Mouse (Mus musculus) embryonic facial prominence, embryonic 11.5 days (tissue): Measurements from ENCODE around the gene Tbx1. TPM values are rescaled to one million over a fixed set of nuclear protein-coding genes. Genes with fewer than 3 reads are reported as not detected.

ENCODE experiments used
- ATAC-seq: fragments of 200-750 bp; cut with Nextera tagmentation; replicated peaks from 2 replicates; pipeline ENCODE4 v1.8.0; 2017; ENCODE audit warnings: low read depth; ENCODE audit not compliant: insufficient number of reproducible peaks, low FRiP score, low TSS enrichment
- DNase-seq: peaks from one replicate; pipeline ENCODE4 v3.0.0-alpha.2; 2015; ENCODE audit warnings: low spot score
- H3K27ac ChIP-seq: fragments of 300-500 bp; sonication (generic); replicated peaks from 2 replicates; pipeline ENCODE4 v1.5.1; 2014; ENCODE audit warnings: mild to moderate bottlenecking, low read depth, low read length, control low read depth
- H3K27me3 ChIP-seq: fragments of 300-500 bp; sonication (generic); 2 replicates; pipeline ENCODE4 v1.6.1; 2014; ENCODE audit warnings: mild to moderate bottlenecking, low read length, moderate library complexity, mixed read lengths; ENCODE audit not compliant: control insufficient read depth, insufficient read depth
- H3K36me3 ChIP-seq: fragments of 300-500 bp; sonication (generic); replicated peaks from 2 replicates; pipeline ENCODE4 v1.6.1; 2014; ENCODE audit warnings: low read depth, mild to moderate bottlenecking, low read length, moderate library complexity, mixed read lengths; ENCODE audit not compliant: control insufficient read depth, insufficient read depth
- H3K4me1 ChIP-seq: fragments of 300-500 bp; sonication (generic); 2 replicates; pipeline ENCODE4 v1.6.1; 2014; ENCODE audit warnings: low read length, mixed read lengths; ENCODE audit not compliant: control insufficient read depth, insufficient read depth
- H3K4me2 ChIP-seq: fragments of 300-500 bp; sonication (generic); 2 replicates; pipeline ENCODE4 v1.6.1; 2014; ENCODE audit warnings: low read depth, mild to moderate bottlenecking, control low read depth, low read length, moderate library complexity
- H3K4me3 ChIP-seq: fragments of 300-500 bp; sonication (generic); 2 replicates; pipeline ENCODE4 v1.5.1; 2014; ENCODE audit warnings: low read depth, low read length, control low read depth
- H3K9ac ChIP-seq: fragments of 300-500 bp; sonication (generic); replicated peaks from 2 replicates; pipeline ENCODE4 v1.6.1; 2014; ENCODE audit warnings: mild to moderate bottlenecking, control low read depth, low read length
- H3K9me3 ChIP-seq: fragments of 300-500 bp; sonication (generic); replicated peaks from 2 replicates; pipeline ENCODE4 v1.6.1; 2016; ENCODE audit warnings: mild to moderate bottlenecking, low read length, inconsistent platforms, mixed read lengths; ENCODE audit not compliant: control insufficient read depth
- WGBS: fragments of 180-500 bp; shearing (Covaris S2); extraction: QIAGEN DNeasy Blood & Tissue Kit; methylation state at CpG from one replicate; pipeline ENCODE4 v1.1.7; 2014; 5-methylcytosine and 5-hydroxymethylcytosine counted together
- polyA plus RNA-seq: library from polyadenylated mRNA; unstranded; fragments of >200 nt; fragmentation: Nextera tagmentation; extraction: Ambion mirVana; gene quantifications from 2 replicates; pipeline ENCODE4 v1.2.1, GENCODE M21; 2014

Tbx1 gene
- polyA plus RNA-seq, 1 experiment from 2014 or later: 6.3 TPM

DNA sequence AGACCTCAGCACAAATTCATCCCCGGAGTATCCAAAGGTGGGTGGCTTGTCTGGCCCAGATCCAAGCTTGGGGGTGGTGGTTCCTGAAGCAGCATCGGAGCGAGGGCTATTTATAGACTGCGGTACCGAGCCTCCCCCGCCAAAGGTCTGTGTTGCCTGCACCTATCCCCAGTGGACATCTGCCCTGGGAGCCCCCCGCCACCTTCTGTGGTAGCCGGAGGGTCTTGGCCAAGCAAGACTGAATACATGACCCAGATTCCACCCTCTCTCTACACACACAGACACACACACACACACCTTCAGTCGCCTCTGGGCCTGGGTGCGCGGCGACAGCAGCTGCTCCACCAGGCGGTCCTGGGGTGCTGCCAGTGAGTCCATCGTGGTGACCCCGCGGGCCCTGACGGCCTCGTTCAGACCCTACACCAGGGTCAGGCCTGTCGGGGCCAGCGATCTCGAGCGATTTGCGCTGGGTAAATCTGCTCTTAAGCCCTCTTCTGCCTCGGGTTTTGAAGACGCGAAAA, 35.4 kb upstream of the Tbx1 start:
- H3K27ac ChIP-seq: no peak overlapping the region

DNA sequence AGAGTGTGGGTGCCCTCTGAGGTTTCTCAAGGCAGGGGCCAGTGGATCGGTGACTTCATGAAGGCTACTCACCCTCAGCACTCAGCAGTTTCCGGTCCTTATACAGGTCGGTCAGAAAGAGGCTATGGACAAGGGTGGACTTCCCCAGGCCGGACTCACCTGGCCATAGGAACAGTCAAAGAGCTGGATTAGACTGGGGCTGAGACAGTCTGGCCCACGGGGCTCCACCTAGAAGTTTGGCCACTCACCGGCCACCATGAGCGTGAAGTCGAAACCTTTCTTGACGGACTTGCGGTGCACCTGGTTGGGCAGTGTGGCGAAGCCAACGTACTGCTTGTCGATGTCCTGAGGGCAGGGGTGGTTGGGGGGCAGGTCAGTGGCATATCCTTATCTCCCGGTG, 34.6 kb upstream of the Tbx1 start:
- Histone ChIP-seq H3K4me1 (peaks cover 15% of the 10 kb centered on the region), H3K9me3 (no peaks in the 10 kb centered on the region), H3K36me3 (peaks cover 4% of the 10 kb centered on the region), H3K4me2 (no peak overlapping the region), H3K9ac (no peak overlapping the region), H3K27ac (no peak overlapping the region), H3K4me3 (no peak overlapping the region), H3K27me3 (peaks cover 62% of the 10 kb centered on the region)
- no peak for ATAC-seq
- WGBS: 36% methylated on average over 14 of the region's 14 CpGs
- no peak for DNase-seq

More for the DNA sequence above, 35.4 kb upstream of the Tbx1 start:
- DNase-seq (no peak), ATAC-seq (no peak)
- Histone ChIP-seq H3K4me2 (peak overlapping the region; percentile 89), H3K9me3 (no peaks in the 10 kb centered on the region), H3K4me3 (peak overlapping the region; percentile 47), H3K36me3 (peaks cover 4% of the 10 kb centered on the region), H3K9ac (peak overlapping the region; percentile 54), H3K4me1 (peaks cover 12% of the 10 kb centered on the region), H3K27me3 (peaks cover 54% of the 10 kb centered on the region)
- WGBS: 8% methylated on average over 26 of the region's 26 CpGs

DNA sequence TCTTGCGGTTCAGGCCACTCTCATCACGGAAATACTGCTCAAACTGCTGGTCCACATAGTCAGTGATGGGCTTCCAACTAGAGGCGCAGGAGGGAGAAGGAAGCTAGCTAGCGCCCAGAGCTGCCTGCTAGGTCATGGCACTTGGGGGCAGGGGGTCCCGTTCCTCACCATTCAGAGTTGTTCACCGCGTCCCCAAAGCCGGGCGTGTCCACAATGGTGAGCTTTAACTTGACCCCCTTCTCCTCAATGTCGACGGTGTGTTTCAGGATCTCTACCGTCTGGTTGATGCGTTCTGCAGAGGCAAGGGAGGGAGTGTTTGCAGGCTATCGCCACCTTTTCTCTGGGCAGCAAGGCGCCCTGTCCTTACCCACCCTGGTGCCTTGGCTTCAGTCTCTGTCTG, 34.2 kb upstream of the Tbx1 start:
- peaks cover 15% of the 10 kb centered on the region for H3K4me1 ChIP-seq
- DNase-seq (no peak), ATAC-seq (no peak)
- H3K27ac ChIP-seq: no peak overlapping the region
- peaks cover 4% of the 10 kb centered on the region for H3K36me3 ChIP-seq
- H3K9ac ChIP-seq: no peak overlapping the region
- no peak overlapping the region for H3K4me2 ChIP-seq
- no peak overlapping the region for H3K4me3 ChIP-seq
- no peaks in the 10 kb centered on the region for H3K9me3 ChIP-seq
- H3K27me3 ChIP-seq: peaks cover 66% of the 10 kb centered on the region
- WGBS: 27% methylated on average over 15 of the region's 15 CpGs

DNA sequence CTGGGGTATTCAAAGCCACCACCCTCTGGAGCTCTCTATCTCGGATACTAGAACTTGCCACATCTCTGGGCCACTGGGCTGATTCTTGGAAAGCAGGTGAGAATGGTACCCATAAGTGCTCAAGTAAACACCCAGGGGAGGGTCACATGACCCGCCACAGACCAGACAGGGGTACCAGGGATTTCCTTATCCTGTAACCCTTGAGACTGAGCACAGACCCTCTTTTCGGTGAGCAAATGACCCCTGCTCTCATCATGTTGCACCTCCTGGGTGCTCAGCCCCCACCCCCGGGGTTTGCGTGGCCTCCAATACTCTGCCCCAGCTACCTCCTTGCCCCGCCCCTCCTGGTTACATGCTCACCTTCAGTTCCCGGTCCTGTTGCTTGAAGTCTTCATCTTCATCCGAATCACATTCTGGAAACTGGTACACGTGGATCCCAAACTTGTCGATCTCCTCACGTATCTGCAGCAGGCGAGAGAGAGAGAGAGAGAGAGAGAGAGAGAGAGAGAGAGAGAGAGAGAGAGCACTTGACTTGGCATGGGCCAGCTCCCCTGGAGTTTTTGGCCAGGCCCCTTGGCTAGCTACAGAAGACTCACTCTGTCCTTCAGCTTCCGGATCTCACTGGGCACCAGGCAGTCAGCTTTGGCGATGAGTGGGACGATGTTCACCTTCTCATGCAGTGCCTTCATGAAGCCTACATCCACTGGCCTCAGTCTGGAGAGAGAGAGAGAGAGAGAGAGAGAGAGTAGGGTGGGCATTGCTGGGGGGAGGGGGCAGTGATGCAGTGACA, 33.5 kb upstream of the Tbx1 start:
- no peak overlapping the region for H3K4me3 ChIP-seq
- H3K4me2 ChIP-seq: no peak overlapping the region
- no peak overlapping the region for H3K27ac ChIP-seq
- peaks cover 4% of the 10 kb centered on the region for H3K36me3 ChIP-seq
- H3K9ac ChIP-seq: no peak overlapping the region
- DNase-seq: no peak
- peaks cover 73% of the 10 kb centered on the region for H3K27me3 ChIP-seq
- no peak for ATAC-seq
- no peaks in the 10 kb centered on the region for H3K9me3 ChIP-seq
- WGBS: 26% methylated on average over 15 of the region's 15 CpGs
- peaks cover 14% of the 10 kb centered on the region for H3K4me1 ChIP-seq

DNA sequence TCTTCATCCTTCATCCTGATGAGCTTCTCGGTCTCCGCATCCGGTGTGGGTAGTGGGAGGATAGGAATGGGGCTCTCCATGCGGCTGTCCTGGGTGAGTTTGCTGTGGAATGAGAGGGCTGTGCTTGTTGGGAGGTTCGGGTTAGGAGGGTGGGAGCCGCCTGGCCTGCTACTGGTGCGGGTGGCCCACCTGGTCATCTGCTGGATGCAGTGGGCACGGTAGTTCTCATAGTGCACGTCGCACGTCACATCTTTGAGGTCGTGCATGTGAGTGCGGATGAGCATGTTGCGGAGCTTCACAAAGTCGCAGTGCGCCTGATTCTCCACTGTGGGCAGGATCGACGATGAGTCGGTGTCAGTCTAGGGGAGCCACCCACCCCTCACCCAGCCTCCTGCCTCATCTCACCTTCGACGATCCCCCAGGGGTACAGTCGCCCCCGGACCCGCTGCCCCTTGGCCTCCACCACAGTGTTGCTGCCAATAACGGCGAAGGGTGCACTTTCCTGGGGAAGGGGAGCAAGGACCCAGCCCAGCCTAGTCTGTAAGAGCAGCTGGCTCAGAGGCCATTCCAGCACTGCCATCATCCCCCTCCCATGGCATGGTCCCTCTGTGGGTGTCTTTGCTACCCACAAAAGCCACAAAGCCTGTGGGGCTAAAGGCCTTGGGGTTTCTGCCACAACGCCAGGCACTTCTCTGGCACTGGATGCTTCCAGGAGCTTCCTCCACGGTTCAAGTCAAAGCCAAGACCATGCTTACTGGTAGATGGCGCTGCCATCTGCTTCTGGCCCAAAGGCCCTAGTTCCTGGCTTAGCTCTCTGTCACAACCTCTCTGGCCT, 32.7 kb upstream of the Tbx1 start:
- Histone ChIP-seq H3K4me2 (no peak overlapping the region), H3K9ac (no peak overlapping the region), H3K9me3 (no peaks in the 10 kb centered on the region), H3K36me3 (peaks cover 4% of the 10 kb centered on the region), H3K4me3 (no peak overlapping the region), H3K27ac (no peak overlapping the region), H3K27me3 (peaks cover 82% of the 10 kb centered on the region), H3K4me1 (peaks cover 12% of the 10 kb centered on the region)
- ATAC-seq: no peak
- DNase-seq: no peak
- 28% methylated on average over 29 of the region's 29 CpGs for WGBS

DNA sequence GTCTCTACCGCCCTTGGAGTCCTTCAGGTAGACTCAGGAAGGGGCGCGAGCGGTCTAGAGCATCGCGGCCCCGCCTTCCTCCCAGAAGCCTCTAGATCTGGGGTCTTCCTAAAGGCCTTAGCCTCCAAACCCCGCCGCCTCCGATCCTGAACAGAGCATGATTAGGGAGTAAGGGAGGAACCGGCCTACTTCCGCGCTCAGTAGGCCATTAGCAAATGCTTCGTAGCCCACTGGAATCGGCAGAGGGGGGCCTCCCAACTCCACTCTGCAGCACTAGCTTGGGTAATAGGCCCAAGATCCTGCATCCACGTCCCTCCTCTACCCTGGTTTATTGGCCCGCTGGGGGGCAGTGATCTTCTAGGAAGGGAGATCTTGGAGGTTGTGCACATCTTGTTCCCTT, 31.5 kb upstream of the Tbx1 start, which contains the start of gene Gp1bb:
Gene Gp1bb, minus strand, starts transcription at position 385 of the 400 bp plus-strand sequence.
- Histone ChIP-seq H3K9ac (no peak within 1 kb of the TSS), H3K4me3 (peak within 1 kb of the TSS; percentile 48), H3K27me3 (peaks cover 82% of the 10 kb centered on the region), H3K4me2 (peak within 1 kb of the TSS; percentile 96), H3K4me1 (peaks cover 12% of the 10 kb centered on the region), H3K9me3 (no peaks in the 10 kb centered on the region), H3K36me3 (peaks cover 4% of the 10 kb centered on the region), H3K27ac (no peak within 1 kb of the TSS)
- DNase-seq: no peak
- WGBS: 6% methylated on average over 17 of the region's 17 CpGs
- ATAC-seq: no peak

DNA sequence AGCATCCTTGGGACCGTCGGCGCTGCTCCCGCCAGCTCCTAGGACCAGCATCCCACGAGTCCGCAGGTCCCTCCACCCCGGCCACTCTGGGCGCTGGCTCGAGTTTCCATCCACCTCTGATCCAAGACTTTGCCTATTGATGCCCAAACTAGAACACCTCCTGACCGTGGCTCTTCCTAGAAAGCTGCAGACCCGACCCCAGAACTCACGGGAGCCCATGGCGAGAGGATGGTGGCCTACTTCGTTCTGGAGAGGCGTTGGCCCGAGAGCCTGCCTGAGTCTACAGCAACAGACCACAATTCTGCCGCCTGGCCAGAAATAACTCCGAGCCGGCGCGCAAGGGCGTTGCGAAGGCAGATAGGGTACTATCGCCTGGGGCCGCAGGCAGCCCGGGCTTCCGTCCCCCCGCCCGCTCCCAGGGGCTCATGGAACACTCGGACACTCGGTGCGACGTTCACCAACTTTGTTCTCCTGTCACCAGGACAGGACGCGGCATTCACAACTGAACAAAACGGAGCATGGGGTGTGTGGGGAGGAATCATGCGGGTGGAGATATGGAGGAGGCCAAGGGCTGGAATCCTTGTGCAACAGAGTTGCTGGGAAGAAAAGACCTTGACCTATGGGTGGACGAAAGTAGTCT, 31.0 kb upstream of the Tbx1 start:
- H3K4me2 ChIP-seq: peak overlapping the region; percentile 96
- 3% methylated on average over 38 of the region's 38 CpGs for WGBS
- no peaks in the 10 kb centered on the region for H3K9me3 ChIP-seq
- H3K27ac ChIP-seq: no peak overlapping the region
- DNase-seq (no peak), ATAC-seq (no peak)
- H3K4me1 ChIP-seq: peaks cover 12% of the 10 kb centered on the region
- H3K36me3 ChIP-seq: peaks cover 4% of the 10 kb centered on the region
- H3K9ac ChIP-seq: no peak overlapping the region
- peaks cover 86% of the 10 kb centered on the region for H3K27me3 ChIP-seq
- H3K4me3 ChIP-seq: peak overlapping the region; percentile 48
